In the genomic region with DNA sequence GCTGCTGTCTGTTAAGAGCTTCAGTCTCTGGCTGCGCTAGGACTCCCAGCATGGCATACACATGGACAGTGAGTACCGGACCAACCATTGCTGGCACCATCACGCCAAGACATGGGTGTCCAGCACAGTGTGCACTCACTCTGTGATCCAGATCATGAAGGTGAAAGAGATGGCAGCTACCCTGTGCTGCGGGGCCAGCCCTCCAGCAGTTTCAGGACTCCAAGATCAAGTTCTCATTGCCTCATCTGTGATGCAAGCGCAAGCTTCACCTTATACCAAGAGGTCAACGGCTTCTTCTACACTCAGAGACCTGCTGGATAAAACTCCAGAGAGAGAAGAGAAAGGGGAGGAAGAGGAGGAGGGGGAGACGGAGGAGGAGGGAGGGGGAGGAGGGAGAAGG, we compare ENCODE assay signal across 34 mouse cellular contexts. TPM values are rescaled to one million over a fixed set of nuclear protein-coding genes. Genes with fewer than 3 reads are reported as not detected.
DNase-seq lines count a peak whose midpoint lies in the region; ATAC-seq lines count a peak whose summit lies in the region.
"Had no signal": no experiment of that assay in that cellular context is flagged by ENCODE, and none has a peak within 500 bp of the region (broad histone marks: within the 10 kb centered on the region; RNA-seq: fewer than 3 reads in every experiment).

No protein-coding gene starts in this region.

- ATAC-seq in frontal cortex, adult (ENCODE audit: low TSS enrichment): no peak
- ATAC-seq: forebrain, embryonic 15.5 days; intestine, postnatal 0 days had no signal

- no peak overlapping the region for H3K4me3 ChIP-seq in brown adipose tissue, adult 24 weeks (ENCODE audit: insufficient read depth, low read depth, low read length)
- H3K4me3 ChIP-seq: embryonic facial prominence, embryonic 10.5 days; embryonic facial prominence, embryonic 13.5 days; erythroblast, embryonic 14.5 days; forebrain, embryonic 12.5 days; forebrain, embryonic 15.5 days; hindbrain, embryonic 12.5 days; hindbrain, embryonic 15.5 days had no signal

- peak; percentile 47 for DNase-seq in adrenal gland, postnatal 14 days
- no peak for DNase-seq in adrenal gland, postnatal 4 days (ENCODE audit: low spot score in 2 of 2)
- DNase-seq in gastrocnemius, postnatal 25 days: peak; percentile 66
- no peak for DNase-seq in gastrocnemius, postnatal 4 days (ENCODE audit: low spot score in 2 of 2)
- DNase-seq in 416B (ENCODE audit: low read depth): peak; percentile 22
- no peak for DNase-seq in right cerebral cortex, postnatal 10 days (ENCODE audit: low spot score in 2 of 2)
- DNase-seq: adrenal gland, adult 8-10 months; adrenal gland, postnatal 36 days; B cell, adult 2 months; cerebellum, adult 11-12 months; cerebellum, adult 8-10 months; cerebellum, postnatal 10 days; cerebellum, postnatal 36 days; embryo, embryonic 11 days; heart, adult 11 months had no signal

- peak overlapping the region; percentile 64 for H3K27ac ChIP-seq in brown adipose tissue, adult 24 weeks (replicated peaks; ENCODE audit: low read depth, low read length)
- H3K27ac ChIP-seq: embryonic facial prominence, embryonic 10.5 days; embryonic facial prominence, embryonic 13.5 days; forebrain, embryonic 12.5 days; forebrain, embryonic 15.5 days; hindbrain, embryonic 12.5 days; hindbrain, embryonic 15.5 days had no signal

- H3K4me1 ChIP-seq in brown adipose tissue, adult 24 weeks (ENCODE audit: control insufficient read depth, insufficient read depth, insufficient read length, low read length): peaks cover 16% of the 10 kb centered on the region

RNA-seq across cellular contexts. Expression of a gene that starts 19.8 kb away (rescaled TPM):
- total RNA-seq in adrenal gland, postnatal 14 days (2021): 86.3 and 94.8 TPM in 2 replicates
- total RNA-seq in adrenal gland, postnatal 4 days (2021): 10 to 100 TPM; 65.3 to 83.3 TPM
- 10 to 100 TPM; 38.8 to 72.8 TPM for total RNA-seq in gastrocnemius, postnatal 25 days (2021)
- total RNA-seq in gastrocnemius, postnatal 4 days (2021): 10 to 100 TPM; 49.8 to 57.6 TPM
- polyA plus RNA-seq in brown adipose tissue, adult 24 weeks (2012; ENCODE audit: insufficient read depth, insufficient read length, missing spikeins): 33.4 and 36.3 TPM in 2 replicates

RNA-seq across cellular contexts. Expression of a gene that starts 30.8 kb away (rescaled TPM):
- not detected in 2 replicates for total RNA-seq in adrenal gland, postnatal 14 days (2021)
- not detected for total RNA-seq in adrenal gland, postnatal 4 days (2021)
- total RNA-seq in gastrocnemius, postnatal 25 days (2021): not detected
- total RNA-seq in gastrocnemius, postnatal 4 days (2021): not detected
- not detected in 2 replicates for polyA plus RNA-seq in brown adipose tissue, adult 24 weeks (2012; ENCODE audit: insufficient read depth, insufficient read length, missing spikeins)
- total RNA-seq: adrenal gland, postnatal 36 days; CH12.LX; G1E; gastrocnemius, adult 8-10 months; heart, adult 8-10 months; heart, postnatal 25 days; hematopoietic stem cell, adult 5-6 weeks had no signal
- polyA plus RNA-seq: embryonic facial prominence, embryonic 10.5 days; embryonic facial prominence, embryonic 13.5 days; erythroblast, embryonic 14.5 days; forebrain, embryonic 12.5 days; G1E; heart, embryonic 11.5 days; heart, embryonic 14.5 days; intestine, embryonic 14.5 days; intestine, postnatal 0 days had no signal

Comparison
In these comparisons a context has a peak if more than half of its experiments do, and no peak if none do; other contexts are left out.
1. DNase-seq: peak in adrenal gland, postnatal 14 days (single experiment), gastrocnemius, postnatal 25 days (single experiment) and 416B (single experiment); none in adrenal gland, postnatal 4 days (0 of 2), gastrocnemius, postnatal 4 days (0 of 2) and right cerebral cortex, postnatal 10 days (0 of 2).